Comparison of ENCODE assay signal across 16 mouse cellular contexts in genomic region chr1:22654903-22655302, GRCm38 (mm10).
DNase-seq lines count a peak whose midpoint lies in the region; ATAC-seq lines count a peak whose summit lies in the region.
"Had no signal": no experiment of that assay in that cellular context is flagged by ENCODE, and none has a peak within 500 bp of the region (broad histone marks: within the 10 kb centered on the region; RNA-seq: fewer than 3 reads in every experiment).

No protein-coding gene starts in this region.

- no peak overlapping the region for H3K27ac ChIP-seq in hindbrain, embryonic 12.5 days
- H3K27ac ChIP-seq: heart, embryonic 13.5 days; midbrain, embryonic 13.5 days had no signal

- no peaks in the 10 kb centered on the region for H3K36me3 ChIP-seq in hindbrain, embryonic 12.5 days
- H3K36me3 ChIP-seq: G1E; heart, embryonic 13.5 days; midbrain, embryonic 13.5 days had no signal

- H3K4me3 ChIP-seq in hindbrain, embryonic 12.5 days: no peak overlapping the region
- H3K4me3 ChIP-seq: heart, embryonic 13.5 days; midbrain, embryonic 13.5 days; myocyte had no signal

- ATAC-seq in hindbrain, embryonic 12.5 days (ENCODE audit: low FRiP score): no peak
- ATAC-seq: forebrain, postnatal 0 days; midbrain, embryonic 13.5 days had no signal

- H3K9ac ChIP-seq in hindbrain, embryonic 12.5 days: no peak overlapping the region
- H3K9ac ChIP-seq: forebrain, postnatal 0 days; heart, embryonic 13.5 days; midbrain, embryonic 13.5 days had no signal

- DNase-seq in right cerebral cortex, adult 18-20 months: peak; percentile 74
- no peak for DNase-seq in right cerebral cortex, postnatal 4 days
- DNase-seq in cerebellum, adult 9-11 months: peak; percentile 73
- peak; percentile 51 for DNase-seq in layer of hippocampus, adult 9-11 months
- peak; percentile 66 for DNase-seq in telencephalon, adult 2 months (ENCODE audit: low read depth, low spot score)
- DNase-seq in kidney, postnatal 14 days: no peak
- DNase-seq: adrenal gland, postnatal 14 days; forebrain, postnatal 0 days; kidney, adult 9 months; lung, adult 2 months; thymus, postnatal 25 days had no signal

- 88% methylated on average over 9 of the region's 9 CpGs for WGBS in hindbrain, embryonic 12.5 days

- H3K4me1 ChIP-seq in hindbrain, embryonic 12.5 days: no peaks in the 10 kb centered on the region
- H3K4me1 ChIP-seq: midbrain, embryonic 13.5 days had no signal

- H3K4me2 ChIP-seq in hindbrain, embryonic 12.5 days (replicated peaks): no peak overlapping the region
- H3K4me2 ChIP-seq: heart, embryonic 13.5 days; midbrain, embryonic 13.5 days had no signal

- no peaks in the 10 kb centered on the region for H3K9me3 ChIP-seq in hindbrain, embryonic 12.5 days (replicated peaks)
- H3K9me3 ChIP-seq: G1E; heart, embryonic 13.5 days; midbrain, embryonic 13.5 days had no signal

- no peaks in the 10 kb centered on the region for H3K27me3 ChIP-seq in hindbrain, embryonic 12.5 days
- H3K27me3 ChIP-seq: heart, embryonic 13.5 days; midbrain, embryonic 13.5 days had no signal

Comparison
In these comparisons a context has a peak if more than half of its experiments do, and no peak if none do; other contexts are left out.
1. DNase-seq: peak in right cerebral cortex, adult 18-20 months (single experiment), cerebellum, adult 9-11 months (single experiment), layer of hippocampus, adult 9-11 months (single experiment) and telencephalon, adult 2 months (single experiment); none in right cerebral cortex, postnatal 4 days (single experiment) and kidney, postnatal 14 days (single experiment).